Mouse (Mus musculus): ENCODE results near the gene Wdr47. TPM values are rescaled to one million over a fixed set of nuclear protein-coding genes. Genes with fewer than 3 reads are reported as not detected.
A peak's percentile ranks its signal among the peaks of the same experiment; 100 is the strongest.

Wdr47 gene
- polyA plus RNA-seq, 1 experiment: 48.2 TPM

- no peak for TF ChIP-seq CTCF (IDR thresholded peaks at IDR 0.05; ENCODE audit: borderline replicate concordance, insufficient read depth, low read depth, low read length)
- Histone ChIP-seq H3K4me3 (replicated peaks; ENCODE audit: insufficient read depth, low read depth, low read length) (no peak overlapping the region), H3K27ac (ENCODE audit: insufficient read depth, low read length) (no peak overlapping the region), H3K27me3 (ENCODE audit: control insufficient read depth, insufficient read depth, low read length) (no peaks in the 10 kb centered on the region), H3K4me1 (ENCODE audit: control insufficient read depth, insufficient read depth, low read length) (no peaks in the 10 kb centered on the region)
- 63% methylated on average over 4 of the region's 4 CpGs for WGBS
- no peak for DNase-seq
Observed at GRCm38 (mm10) chr3:108584580-108584979, 6.5 kb upstream of the Wdr47 start.

DNA sequence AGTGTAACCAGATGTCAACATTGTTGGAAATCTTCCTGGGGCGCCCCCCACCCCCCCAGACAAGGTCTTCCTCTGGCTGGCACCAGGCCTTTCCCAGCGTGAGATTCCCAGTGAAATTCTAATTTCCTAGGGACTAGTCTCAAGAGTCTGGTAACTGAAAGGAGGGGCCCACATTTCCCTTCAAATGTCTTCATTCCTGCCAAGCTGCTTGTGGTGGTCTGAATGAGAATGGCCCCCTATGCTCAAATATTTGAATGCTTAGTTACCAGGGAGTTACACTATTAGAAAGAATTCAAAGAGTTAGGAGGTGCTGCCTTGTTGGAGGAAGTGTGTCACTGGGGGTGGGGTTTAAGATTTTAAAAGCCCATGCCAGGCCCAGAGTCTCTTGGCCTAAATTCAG lies 2.6 kb upstream of the Wdr47 start:
- Histone ChIP-seq H3K4me3 (replicated peaks; ENCODE audit: insufficient read depth, low read depth, low read length) (no peak overlapping the region), H3K27me3 (ENCODE audit: control insufficient read depth, insufficient read depth, low read length) (no peaks in the 10 kb centered on the region), H3K27ac (ENCODE audit: insufficient read depth, low read length) (no peak overlapping the region), H3K4me1 (ENCODE audit: control insufficient read depth, insufficient read depth, low read length) (no peaks in the 10 kb centered on the region)
- TF ChIP-seq CTCF (IDR thresholded peaks at IDR 0.05; ENCODE audit: borderline replicate concordance, insufficient read depth, low read depth, low read length) (no peak), POLR2A (IDR thresholded peaks at IDR 0.05; ENCODE audit: borderline replicate concordance, insufficient read depth, low read length) (no peak)
- peak in 1 of 2 experiments; percentile 12 for DNase-seq
- WGBS: 30% methylated on average over 2 of the region's 2 CpGs

GRCm38 (mm10) chr3:108591530-108592522 lies 747 bp downstream of the Wdr47 start:
- peak overlapping the region; percentile 82 for H3K4me3 ChIP-seq (replicated peaks; ENCODE audit: insufficient read depth, low read depth, low read length)
- WGBS: 0% methylated on average over 61 of the region's 61 CpGs
- no peak for DNase-seq
- peak overlapping the region; percentile 79 for H3K27ac ChIP-seq (ENCODE audit: insufficient read depth, low read length)
- no peaks in the 10 kb centered on the region for H3K4me1 ChIP-seq (ENCODE audit: control insufficient read depth, insufficient read depth, low read length)
- no peak for TF ChIP-seq POLR2A (IDR thresholded peaks at IDR 0.05; ENCODE audit: borderline replicate concordance, insufficient read depth, low read length)
- TF ChIP-seq CTCF (IDR thresholded peaks at IDR 0.05; ENCODE audit: borderline replicate concordance, insufficient read depth, low read depth, low read length): no peak
- no peaks in the 10 kb centered on the region for H3K27me3 ChIP-seq (ENCODE audit: control insufficient read depth, insufficient read depth, low read length)

DNA sequence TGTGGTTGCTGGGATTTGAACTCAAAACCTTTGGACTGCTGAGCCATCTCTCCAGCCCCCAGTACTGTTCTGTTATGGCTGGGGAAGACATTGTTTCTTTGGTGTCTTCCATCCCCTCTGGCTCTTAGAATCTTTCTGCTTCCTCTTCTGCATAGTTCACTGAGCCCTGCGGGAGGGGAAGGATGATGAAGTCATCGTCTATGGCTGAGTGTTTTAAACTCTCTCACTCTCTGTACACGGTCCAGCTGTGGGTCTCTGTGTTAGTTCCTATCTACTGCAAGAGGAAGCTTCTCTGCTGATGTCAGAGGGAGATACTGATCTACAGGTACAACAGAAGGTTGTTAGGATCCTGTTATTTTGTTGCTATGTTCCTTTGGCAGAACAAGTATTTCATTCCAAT lies 17.8 kb downstream of the Wdr47 start:
- no peaks in the 10 kb centered on the region for H3K27me3 ChIP-seq (ENCODE audit: control insufficient read depth, insufficient read depth, low read length)
- 30% methylated on average over 3 of the region's 3 CpGs for WGBS
- TF ChIP-seq CTCF (IDR thresholded peaks at IDR 0.05; ENCODE audit: borderline replicate concordance, insufficient read depth, low read depth, low read length): no peak
- no peak for TF ChIP-seq POLR2A (IDR thresholded peaks at IDR 0.05; ENCODE audit: borderline replicate concordance, insufficient read depth, low read length)
- no peak overlapping the region for H3K27ac ChIP-seq (ENCODE audit: insufficient read depth, low read length)
- no peak for DNase-seq
- H3K4me1 ChIP-seq (ENCODE audit: control insufficient read depth, insufficient read depth, low read length): no peaks in the 10 kb centered on the region
- no peak overlapping the region for H3K4me3 ChIP-seq (replicated peaks; ENCODE audit: insufficient read depth, low read depth, low read length)

- Histone ChIP-seq H3K27me3 (ENCODE audit: control insufficient read depth, insufficient read depth, low read length) (no peaks in the 10 kb centered on the region), H3K27ac (ENCODE audit: insufficient read depth, low read length) (no peak overlapping the region), H3K4me3 (replicated peaks; ENCODE audit: insufficient read depth, low read depth, low read length) (no peak overlapping the region), H3K4me1 (ENCODE audit: control insufficient read depth, insufficient read depth, low read length) (no peaks in the 10 kb centered on the region)
- TF ChIP-seq POLR2A (IDR thresholded peaks at IDR 0.05; ENCODE audit: borderline replicate concordance, insufficient read depth, low read length) (no peak), CTCF (IDR thresholded peaks at IDR 0.05; ENCODE audit: borderline replicate concordance, insufficient read depth, low read depth, low read length) (no peak)
- WGBS: 32% methylated on average over 5 of the region's 5 CpGs
- DNase-seq: peak; percentile 25 to 43
Observed at GRCm38 (mm10) chr3:108634761-108635160, 43.7 kb downstream of the Wdr47 start.

DNA sequence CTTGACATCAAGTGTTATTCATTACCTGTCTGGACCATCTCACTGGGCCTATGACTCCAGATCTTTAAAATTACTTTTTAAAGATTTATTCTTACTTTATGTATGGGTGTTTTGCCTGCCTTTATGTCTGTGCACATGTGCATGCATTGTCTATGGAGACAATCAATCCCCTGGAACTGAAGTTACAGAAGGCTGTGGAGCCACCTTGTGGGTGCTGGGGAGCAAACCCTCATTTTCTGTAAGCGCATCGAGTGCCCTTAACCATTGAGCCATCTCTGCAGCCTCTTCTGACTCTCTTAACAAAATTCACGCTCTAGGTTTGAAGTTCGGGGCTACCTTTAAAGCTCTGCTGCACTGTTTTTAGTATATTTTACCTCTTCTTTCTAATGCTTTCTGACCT lies 48.3 kb downstream of the Wdr47 start:
- Histone ChIP-seq H3K27ac (ENCODE audit: insufficient read depth, low read length) (no peak overlapping the region), H3K4me3 (replicated peaks; ENCODE audit: insufficient read depth, low read depth, low read length) (no peak overlapping the region), H3K4me1 (ENCODE audit: control insufficient read depth, insufficient read depth, low read length) (no peaks in the 10 kb centered on the region), H3K27me3 (ENCODE audit: control insufficient read depth, insufficient read depth, low read length) (no peaks in the 10 kb centered on the region)
- 58% methylated on average over 4 of the region's 4 CpGs for WGBS
- no peak for DNase-seq
- no peak for TF ChIP-seq POLR2A (IDR thresholded peaks at IDR 0.05; ENCODE audit: borderline replicate concordance, insufficient read depth, low read length)
- TF ChIP-seq CTCF (IDR thresholded peaks at IDR 0.05; ENCODE audit: borderline replicate concordance, insufficient read depth, low read depth, low read length): 0 out of 2 replicates have a peak, but pooled peaks have one; percentile 22

GRCm38 (mm10) chr3:108640998-108641397 lies 49.9 kb downstream of the Wdr47 start:
- Histone ChIP-seq H3K27ac (ENCODE audit: insufficient read depth, low read length) (no peak overlapping the region), H3K27me3 (ENCODE audit: control insufficient read depth, insufficient read depth, low read length) (no peaks in the 10 kb centered on the region), H3K4me1 (ENCODE audit: control insufficient read depth, insufficient read depth, low read length) (no peaks in the 10 kb centered on the region), H3K4me3 (replicated peaks; ENCODE audit: insufficient read depth, low read depth, low read length) (no peak overlapping the region)
- TF ChIP-seq CTCF (IDR thresholded peaks at IDR 0.05; ENCODE audit: borderline replicate concordance, insufficient read depth, low read depth, low read length) (no peak), POLR2A (IDR thresholded peaks at IDR 0.05; ENCODE audit: borderline replicate concordance, insufficient read depth, low read length) (no peak)
- 86% methylated on average over 4 of the region's 4 CpGs for WGBS
- DNase-seq: no peak

- WGBS: 93% methylated on average over 3 of the region's 3 CpGs
Observed at GRCm38 (mm10) chr3:108644856-108645255, 53.8 kb downstream of the Wdr47 start.

More at GRCm38 (mm10) chr3:108644856-108645255, 53.8 kb downstream of the Wdr47 start:
- no peaks in the 10 kb centered on the region for H3K4me1 ChIP-seq (ENCODE audit: control insufficient read depth, insufficient read depth, low read length)
- H3K4me3 ChIP-seq (replicated peaks; ENCODE audit: insufficient read depth, low read depth, low read length): no peak overlapping the region
- no peaks in the 10 kb centered on the region for H3K27me3 ChIP-seq (ENCODE audit: control insufficient read depth, insufficient read depth, low read length)
- TF ChIP-seq CTCF (IDR thresholded peaks at IDR 0.05; ENCODE audit: borderline replicate concordance, insufficient read depth, low read depth, low read length): no peak
- no peak for TF ChIP-seq POLR2A (IDR thresholded peaks at IDR 0.05; ENCODE audit: borderline replicate concordance, insufficient read depth, low read length)
- DNase-seq: no peak
- no peak overlapping the region for H3K27ac ChIP-seq (ENCODE audit: insufficient read depth, low read length)

All from cerebellum, adult 2 months (tissue).